Mouse (Mus musculus) kidney, embryonic 15.5 days (tissue): ENCODE measurements around the gene Mgarp. TPM values are rescaled to one million over a fixed set of nuclear protein-coding genes. Genes with fewer than 3 reads are reported as not detected.
"Not testable (repeated sequence)": the region's sequence is repeated elsewhere in the genome, so short reads cannot be mapped to it uniquely, and the experiment has no call there.

Experiments
- ATAC-seq: fragments of 200-750 bp; cut with Nextera tagmentation; replicated peaks from 2 replicates; pipeline ENCODE4 v1.8.0; 2017; ENCODE audit warnings: moderate TSS enrichment; ENCODE audit not compliant: low FRiP score
- H3K27ac ChIP-seq: fragments of 300-500 bp; sonication (generic); 2 replicates; pipeline ENCODE4 v1.5.1; 2015; ENCODE audit warnings: mild to moderate bottlenecking, inconsistent platforms
- H3K27me3 ChIP-seq: fragments of 300-500 bp; sonication (generic); 2 replicates; pipeline ENCODE4 v1.6.1; 2015; ENCODE audit warnings: inconsistent platforms
- H3K36me3 ChIP-seq: fragments of 300-500 bp; sonication (generic); 2 replicates; pipeline ENCODE4 v1.6.1; 2015; ENCODE audit warnings: inconsistent platforms
- H3K4me1 ChIP-seq: fragments of 300-500 bp; sonication (generic); 2 replicates; pipeline ENCODE4 v1.6.1; 2015; ENCODE audit warnings: inconsistent platforms
- H3K4me2 ChIP-seq: fragments of 300-500 bp; sonication (generic); 2 replicates; pipeline ENCODE4 v1.6.1; 2015; ENCODE audit warnings: moderate library complexity, mild to moderate bottlenecking, inconsistent platforms
- H3K4me3 ChIP-seq: fragments of 300-500 bp; sonication (generic); replicated peaks from 2 replicates; pipeline ENCODE4 v1.5.1; 2015; ENCODE audit warnings: mild to moderate bottlenecking, inconsistent platforms
- H3K9ac ChIP-seq: fragments of 300-500 bp; sonication (generic); 2 replicates; pipeline ENCODE4 v1.6.1; 2015; ENCODE audit warnings: mild to moderate bottlenecking, inconsistent platforms
- H3K9me3 ChIP-seq: fragments of 300-500 bp; sonication (generic); replicated peaks from 2 replicates; pipeline ENCODE4 v1.6.1; 2016; ENCODE audit warnings: inconsistent platforms
- WGBS: fragments of 180-500 bp; shearing (Covaris S2); methylation state at CpG from one replicate; pipeline ENCODE4 v1.1.7; 2015; ENCODE audit warnings: mixed read lengths; 5-methylcytosine and 5-hydroxymethylcytosine counted together
- polyA plus RNA-seq: library from polyadenylated mRNA; unstranded; fragments of >200 nt; fragmentation: Nextera tagmentation; extraction: Ambion mirVana; gene quantifications from 2 replicates; pipeline ENCODE4 v1.2.1, GENCODE M21; 2015

The Mgarp gene
- polyA plus RNA-seq, 1 experiment from 2014 or later = 11.4 TPM

GRCm38 (mm10) chr3:51359558-51360307 is 36.8 kb downstream of the Mgarp start:
- H3K9me3 ChIP-seq = no peaks in the 10 kb centered on the region
- peak overlapping the region; percentile 93 for H3K4me2 ChIP-seq
- H3K4me3 ChIP-seq = peak overlapping the region; percentile 72
- WGBS = 25% methylated on average over 14 of the region's 14 CpGs
- ATAC-seq = no peak
- H3K36me3 ChIP-seq = no peaks in the 10 kb centered on the region
- H3K27me3 ChIP-seq = peaks cover 15% of the 10 kb centered on the region
- H3K27ac ChIP-seq = no peak overlapping the region
- peaks cover 30% of the 10 kb centered on the region for H3K4me1 ChIP-seq
- H3K9ac ChIP-seq = no peak overlapping the region; the same call in 1 of the 2 replicates

DNA sequence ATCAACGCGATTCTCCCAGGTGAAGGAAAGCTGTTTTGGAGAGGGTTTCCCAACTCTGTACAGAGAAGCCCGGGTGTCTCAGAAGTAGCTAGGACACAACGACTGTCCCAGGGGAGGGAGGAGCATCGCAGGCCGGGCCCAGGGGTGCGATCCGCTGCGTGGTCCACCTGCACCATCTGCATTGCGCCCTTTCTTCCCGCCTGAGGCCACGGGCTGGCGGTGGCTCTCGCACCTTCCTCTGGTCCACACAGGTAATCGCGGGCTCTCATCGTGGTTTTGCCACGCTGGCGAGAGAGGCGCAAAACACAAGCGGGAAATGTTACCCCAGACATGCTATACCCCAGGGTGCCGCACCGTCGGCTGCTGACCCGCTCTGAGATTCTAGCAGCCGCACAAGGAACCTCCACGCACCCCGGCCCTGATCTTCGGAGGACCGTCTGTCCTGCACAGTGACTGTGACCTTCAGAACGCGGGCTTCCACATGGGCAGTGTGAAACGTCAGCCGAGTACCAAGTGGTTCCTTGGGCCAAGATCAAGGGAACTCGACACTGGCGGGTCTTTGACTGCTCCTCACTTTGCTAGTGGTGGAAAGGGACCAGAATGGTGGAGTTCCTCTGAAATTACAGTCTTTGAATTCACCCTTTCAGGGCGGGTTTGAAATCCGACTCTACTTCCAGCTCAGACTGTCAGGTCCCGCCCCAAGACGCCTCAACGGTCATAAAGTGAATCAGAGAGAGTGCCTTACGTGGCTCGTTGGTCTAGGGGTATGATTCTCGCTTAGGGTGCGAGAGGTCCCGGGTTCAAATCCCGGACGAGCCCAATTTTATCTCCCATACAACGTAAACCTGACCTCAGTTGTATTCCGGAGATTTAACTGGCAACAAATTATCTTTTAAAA is 37.6 kb downstream of the Mgarp start:
- Histone ChIP-seq H3K4me1 (peaks cover 27% of the 10 kb centered on the region), H3K9ac (peak overlapping the region; percentile 66), H3K4me2 (peak overlapping the region; percentile 93), H3K27ac (peak overlapping the region; percentile 75), H3K27me3 (peaks cover 9% of the 10 kb centered on the region), H3K9me3 (no peaks in the 10 kb centered on the region; the same call in 1 of the 2 replicates), H3K36me3 (no peaks in the 10 kb centered on the region), H3K4me3 (peak overlapping the region; percentile 72)
- under 1% methylated on average over 50 of the region's 50 CpGs for WGBS
- peak; percentile 82 for ATAC-seq

DNA sequence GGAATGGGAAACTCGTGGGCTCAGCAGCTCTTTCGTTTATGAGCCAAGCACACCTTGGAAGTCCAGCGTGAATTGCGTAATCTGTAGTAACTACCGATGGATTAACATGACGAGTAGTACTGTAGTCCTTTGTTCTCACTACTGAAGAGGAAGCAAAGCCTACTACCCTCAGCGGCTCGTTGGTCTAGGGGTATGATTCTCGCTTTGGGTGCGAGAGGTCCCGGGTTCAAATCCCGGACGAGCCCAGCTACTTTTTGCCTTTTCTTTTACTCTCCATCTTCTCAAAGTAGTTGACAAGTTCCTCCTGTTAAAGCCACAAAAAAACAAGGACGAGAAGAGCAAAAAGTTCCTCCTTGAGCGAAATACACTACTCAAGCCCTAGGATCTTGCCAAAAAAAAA is 38.4 kb downstream of the Mgarp start:
- H3K9ac ChIP-seq = no peak overlapping the region
- H3K27me3 ChIP-seq = 0 out of 2 replicates have a peak, but pooled peaks cover 5% of the 10 kb centered on the region
- H3K27ac ChIP-seq = no peak overlapping the region
- peak overlapping the region; percentile 72 for H3K4me3 ChIP-seq
- under 1% methylated on average over 15 of the region's 15 CpGs for WGBS
- ATAC-seq = peak; percentile 41; the same call in 1 of the 2 replicates
- H3K9me3 ChIP-seq = no peaks in the 10 kb centered on the region; the same call in 1 of the 2 replicates
- peaks cover 27% of the 10 kb centered on the region for H3K4me1 ChIP-seq
- no peaks in the 10 kb centered on the region for H3K36me3 ChIP-seq
- peak overlapping the region; percentile 93 for H3K4me2 ChIP-seq

DNA sequence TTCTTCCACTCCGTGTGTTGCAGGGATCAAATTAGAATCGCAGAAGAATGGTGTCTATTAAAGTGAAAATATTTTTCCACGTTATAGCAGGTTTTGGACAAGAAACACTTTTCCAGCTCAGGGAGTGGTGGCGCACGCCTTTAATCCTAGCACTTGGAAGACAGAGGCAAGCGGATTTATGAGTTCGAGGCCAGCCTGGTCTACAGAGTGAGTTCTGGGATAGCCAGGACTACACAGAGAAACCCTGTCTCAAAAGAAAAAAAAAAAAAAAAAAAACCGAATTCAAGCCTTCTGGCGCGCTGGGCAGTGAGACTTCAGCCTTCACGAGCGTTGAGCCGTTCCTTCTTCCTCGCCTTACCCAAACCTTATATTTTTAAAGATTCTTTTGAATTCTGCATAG is 38.9 kb downstream of the Mgarp start:
- Histone ChIP-seq H3K9ac (no peak overlapping the region), H3K36me3 (no peaks in the 10 kb centered on the region), H3K4me2 (peak overlapping the region; percentile 93), H3K4me3 (peak overlapping the region; percentile 72), H3K27ac (no peak overlapping the region), H3K4me1 (peaks cover 27% of the 10 kb centered on the region), H3K9me3 (no peaks in the 10 kb centered on the region; the same call in 1 of the 2 replicates), H3K27me3 (0 out of 2 replicates have a peak, but pooled peaks cover 5% of the 10 kb centered on the region)
- WGBS = 9% methylated on average over 14 of the region's 14 CpGs
- no peak for ATAC-seq

DNA sequence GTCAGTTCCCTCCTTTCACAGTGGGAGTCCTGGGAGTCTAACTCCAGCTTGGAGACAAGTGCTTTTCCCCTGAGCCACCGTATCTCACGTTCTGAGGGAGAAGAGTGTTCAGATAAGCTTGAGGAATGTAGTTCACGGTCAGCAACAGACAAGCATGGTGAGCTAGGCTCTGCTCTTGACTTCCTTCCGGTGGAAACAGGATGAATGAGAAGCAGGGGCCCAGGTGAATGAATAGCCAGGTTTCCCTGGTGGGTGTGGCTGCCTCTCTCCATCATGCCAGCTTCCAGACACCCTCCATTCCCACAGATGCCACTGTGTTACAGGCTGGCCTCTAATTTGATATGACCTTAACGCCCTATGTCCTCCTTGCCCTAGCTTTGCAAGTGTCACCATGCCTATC is 39.5 kb downstream of the Mgarp start:
- Histone ChIP-seq H3K4me1 (peaks cover 27% of the 10 kb centered on the region), H3K27me3 (0 out of 2 replicates have a peak, but pooled peaks cover 5% of the 10 kb centered on the region), H3K9ac (no peak overlapping the region), H3K4me3 (no peak overlapping the region), H3K36me3 (no peaks in the 10 kb centered on the region), H3K27ac (0 out of 2 replicates have a peak overlapping the region, but pooled peaks have one; percentile 22), H3K4me2 (peak overlapping the region; percentile 93), H3K9me3 (no peaks in the 10 kb centered on the region; the same call in 1 of the 2 replicates)
- ATAC-seq = 0 out of 2 replicates have a peak, but pooled peaks have one; percentile 4
- WGBS = 47% methylated on average over 5 of the region's 5 CpGs

DNA sequence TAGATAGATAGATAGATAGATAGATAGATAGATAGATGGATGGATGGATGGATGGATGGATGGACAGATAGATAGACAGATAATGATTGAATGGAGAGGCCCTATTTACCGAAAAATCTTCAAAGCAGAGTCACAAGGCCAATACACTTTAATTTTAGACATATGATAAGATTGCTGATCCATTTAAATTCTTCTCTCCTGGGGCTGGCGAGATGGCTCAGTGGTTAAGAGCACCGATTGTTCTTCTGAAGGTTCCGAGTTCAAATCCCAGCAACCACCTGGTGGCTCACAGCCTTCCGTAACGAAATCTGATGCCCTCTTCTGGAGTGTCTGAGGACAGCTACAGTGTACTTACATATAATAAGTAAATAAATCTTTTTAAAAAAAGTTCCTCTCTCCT is 41.6 kb downstream of the Mgarp start:
- not testable (repeated sequence) for H3K4me2 ChIP-seq, H3K4me3 ChIP-seq, H3K27ac ChIP-seq, H3K9ac ChIP-seq, ATAC-seq, H3K36me3 ChIP-seq, H3K9me3 ChIP-seq, H3K27me3 ChIP-seq
- 89% methylated on average over 6 of the region's 6 CpGs for WGBS
- peaks cover 15% of the 10 kb centered on the region for H3K4me1 ChIP-seq

DNA sequence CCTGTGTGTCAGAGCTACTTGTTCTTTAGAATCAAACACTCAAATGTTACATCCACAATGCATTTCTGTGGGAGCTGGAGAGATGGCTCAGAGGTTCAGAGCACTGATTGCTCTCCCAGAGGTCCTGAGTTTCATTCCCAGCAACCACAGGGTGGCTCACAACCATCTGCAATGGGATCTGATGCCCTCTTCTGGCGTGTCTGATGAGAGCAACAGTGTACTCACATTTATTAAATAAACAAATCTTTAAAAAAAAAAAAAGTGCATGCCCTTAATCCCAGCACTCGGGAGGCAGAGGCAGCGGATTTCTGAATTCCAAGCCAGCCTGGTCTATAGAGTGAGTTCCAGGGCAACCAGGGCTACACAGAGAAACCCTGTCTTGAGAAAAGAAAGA is 42.5 kb downstream of the Mgarp start:
- no peak for ATAC-seq
- no peaks in the 10 kb centered on the region for H3K27me3 ChIP-seq
- no peak overlapping the region for H3K4me2 ChIP-seq
- no peaks in the 10 kb centered on the region for H3K36me3 ChIP-seq
- H3K9me3 ChIP-seq = no peaks in the 10 kb centered on the region; the same call in 1 of the 2 replicates
- no peak overlapping the region for H3K27ac ChIP-seq
- H3K9ac ChIP-seq = no peak overlapping the region
- WGBS = 68% methylated on average over 3 of the region's 3 CpGs
- H3K4me3 ChIP-seq = no peak overlapping the region
- peaks cover 8% of the 10 kb centered on the region; the same call in 1 of the 2 replicates for H3K4me1 ChIP-seq

DNA sequence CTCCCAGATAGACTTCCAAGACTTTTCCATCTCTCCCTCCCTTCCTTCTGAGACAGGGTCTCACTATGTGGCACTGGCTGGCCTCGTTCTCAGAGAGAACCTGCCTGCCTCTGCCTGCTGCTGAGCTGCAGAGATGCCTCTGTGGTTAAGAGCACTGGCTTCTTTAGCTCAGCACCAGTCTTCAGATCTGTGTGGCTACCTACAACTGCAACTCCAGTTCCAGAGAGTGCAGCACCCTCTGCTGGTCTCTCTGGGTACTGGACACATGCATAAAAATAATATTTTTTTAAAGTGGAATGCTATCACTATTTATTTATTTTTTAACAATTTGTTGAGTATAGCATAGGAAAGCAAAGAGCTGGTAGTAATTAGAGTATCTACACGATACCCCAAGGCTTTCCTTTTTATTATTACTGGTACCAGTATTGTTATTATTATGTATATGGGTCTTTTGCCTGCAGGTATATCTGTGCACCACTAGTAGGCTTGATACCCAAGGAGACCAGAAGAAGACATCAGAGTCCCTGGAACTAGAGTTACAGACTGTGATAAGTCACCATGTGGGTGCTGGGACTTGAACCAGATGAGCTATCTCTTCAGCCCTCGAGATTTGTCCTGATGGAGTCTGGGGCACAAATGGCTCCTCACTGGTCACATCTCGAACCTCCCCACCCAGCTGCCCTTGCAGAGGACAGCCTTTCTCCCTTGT is 43.1 kb downstream of the Mgarp start:
- Histone ChIP-seq H3K4me1 (peaks cover 4% of the 10 kb centered on the region; the same call in 1 of the 2 replicates), H3K4me3 (no peak overlapping the region), H3K4me2 (no peak overlapping the region), H3K36me3 (no peaks in the 10 kb centered on the region), H3K27me3 (no peaks in the 10 kb centered on the region), H3K9me3 (no peaks in the 10 kb centered on the region; the same call in 1 of the 2 replicates), H3K27ac (no peak overlapping the region), H3K9ac (no peak overlapping the region)
- 68% methylated on average over 4 of the region's 4 CpGs for WGBS
- ATAC-seq = no peak

DNA sequence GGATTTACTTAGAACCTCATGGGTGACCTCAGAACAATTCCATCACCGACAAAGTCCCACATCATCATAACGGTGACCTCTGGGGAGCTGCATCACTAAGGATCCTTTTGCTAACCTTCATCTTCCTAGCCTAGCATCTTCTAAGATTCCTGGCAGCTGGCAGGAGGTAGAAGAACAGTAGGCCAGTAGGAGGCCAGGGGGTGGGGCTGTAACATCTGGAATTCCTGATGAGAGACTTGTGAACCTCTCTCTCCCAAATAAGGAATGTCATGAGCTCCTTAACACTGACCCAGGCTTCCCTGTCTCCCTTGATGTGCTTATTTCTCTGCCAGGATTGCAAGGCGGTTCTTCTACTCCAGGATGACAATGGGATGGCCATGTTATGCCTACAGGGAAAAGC is 45.7 kb downstream of the Mgarp start:
- Histone ChIP-seq H3K27ac (no peak overlapping the region), H3K27me3 (no peaks in the 10 kb centered on the region), H3K9me3 (no peaks in the 10 kb centered on the region; the same call in 1 of the 2 replicates), H3K4me2 (no peak overlapping the region), H3K9ac (no peak overlapping the region), H3K36me3 (no peaks in the 10 kb centered on the region), H3K4me3 (no peak overlapping the region), H3K4me1 (no peaks in the 10 kb centered on the region)
- ATAC-seq = no peak
- 41% methylated on average over 3 of the region's 3 CpGs for WGBS

DNA sequence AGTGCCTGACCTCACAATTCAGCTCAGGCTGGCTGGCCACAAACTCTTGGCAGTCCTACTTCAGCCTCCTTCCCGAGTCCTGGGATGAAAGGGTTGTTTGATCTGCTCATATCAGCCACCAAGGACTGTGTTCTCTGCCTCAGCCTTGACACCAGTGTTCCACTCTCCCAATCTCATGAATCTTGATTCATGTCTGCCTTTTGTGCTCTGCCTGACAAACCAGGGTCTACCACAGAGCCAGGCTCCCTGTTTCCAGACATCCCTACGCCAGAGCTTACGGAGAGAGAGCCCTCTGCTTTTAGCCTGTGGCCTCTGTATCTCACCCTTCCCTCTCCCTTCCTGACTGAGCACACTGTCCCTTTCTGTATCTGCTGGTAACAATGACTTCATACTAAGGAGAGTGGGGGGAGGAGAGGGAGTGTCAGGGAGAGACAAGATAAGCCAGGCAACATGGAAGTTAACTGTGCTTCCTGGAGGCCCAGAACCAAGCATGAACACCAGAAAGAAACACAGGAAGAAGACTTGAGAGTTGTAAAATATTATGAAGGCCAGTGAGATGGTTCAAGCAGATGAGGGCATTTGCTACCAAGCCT is 47.8 kb downstream of the Mgarp start:
- H3K27me3 ChIP-seq = no peaks in the 10 kb centered on the region
- 48% methylated on average over 3 of the region's 3 CpGs for WGBS
- ATAC-seq = no peak
- H3K9me3 ChIP-seq = no peaks in the 10 kb centered on the region; the same call in 1 of the 2 replicates
- H3K4me2 ChIP-seq = no peak overlapping the region
- H3K36me3 ChIP-seq = no peaks in the 10 kb centered on the region
- no peak overlapping the region for H3K9ac ChIP-seq
- no peak overlapping the region for H3K27ac ChIP-seq
- H3K4me3 ChIP-seq = no peak overlapping the region
- no peaks in the 10 kb centered on the region for H3K4me1 ChIP-seq

GRCm38 (mm10) chr3:51345017-51345416 is 51.5 kb downstream of the Mgarp start:
- WGBS = 92% methylated on average over 2 of the region's 2 CpGs
- not testable (repeated sequence) for H3K9ac ChIP-seq, H3K4me3 ChIP-seq, H3K27ac ChIP-seq, H3K4me1 ChIP-seq, H3K27me3 ChIP-seq, ATAC-seq, H3K9me3 ChIP-seq, H3K36me3 ChIP-seq, H3K4me2 ChIP-seq
